In genomic region chr12:106012161-106012560, GRCm38 (mm10) we compare ENCODE assay signal across 21 mouse cellular contexts.
"Had no signal": no experiment of that assay in that cellular context is flagged by ENCODE, and none has a peak within 500 bp of the region (broad histone marks: within the 10 kb centered on the region; RNA-seq: fewer than 3 reads in every experiment).

No protein-coding gene starts in this region.

- H3K4me2 ChIP-seq: midbrain, embryonic 15.5 days; neural tube, embryonic 15.5 days had no signal

- H3K27ac ChIP-seq: limb, embryonic 10.5 days; limb, embryonic 13.5 days; midbrain, embryonic 12.5 days; midbrain, embryonic 15.5 days; neural tube, embryonic 12.5 days; neural tube, embryonic 15.5 days; stomach, postnatal 0 days had no signal

- DNase-seq: kidney, adult 11 months; kidney, adult 9 months; kidney, postnatal 14 days; kidney, postnatal 4 days; layer of hippocampus, adult 9-11 months; lung, adult 2 months; lung, postnatal 14 days; lung, postnatal 4 days; right cerebral cortex, adult 18-20 months; right cerebral cortex, postnatal 14 days; right cerebral cortex, postnatal 4 days; thymus, adult 2 months; thymus, postnatal 14 days; thymus, postnatal 4 days had no signal

- H3K9ac ChIP-seq: limb, embryonic 13.5 days; midbrain, embryonic 12.5 days; midbrain, embryonic 15.5 days; neural tube, embryonic 12.5 days; neural tube, embryonic 15.5 days had no signal

- H3K9me3 ChIP-seq: limb, embryonic 10.5 days; limb, embryonic 13.5 days; midbrain, embryonic 12.5 days; midbrain, embryonic 15.5 days; neural tube, embryonic 12.5 days; neural tube, embryonic 15.5 days had no signal

- H3K4me3 ChIP-seq: limb, embryonic 10.5 days; midbrain, embryonic 12.5 days; midbrain, embryonic 15.5 days; neural tube, embryonic 12.5 days; neural tube, embryonic 15.5 days had no signal

- ATAC-seq: midbrain, embryonic 15.5 days had no signal

- H3K27me3 ChIP-seq: limb, embryonic 13.5 days; midbrain, embryonic 12.5 days; midbrain, embryonic 15.5 days; neural tube, embryonic 12.5 days; neural tube, embryonic 15.5 days had no signal

- H3K36me3 ChIP-seq: midbrain, embryonic 12.5 days; midbrain, embryonic 15.5 days; neural tube, embryonic 12.5 days; neural tube, embryonic 15.5 days had no signal
